Comparison of ENCODE assay signal across 27 mouse cellular contexts in genomic region chr2:31463253-31463652, GRCm38 (mm10). TPM values are rescaled to one million over a fixed set of nuclear protein-coding genes. Genes with fewer than 3 reads are reported as not detected.
DNase-seq lines count a peak whose midpoint lies in the region; ATAC-seq and TF ChIP-seq lines count a peak whose summit lies in the region.
"Had no signal": no experiment of that assay in that cellular context is flagged by ENCODE, and none has a peak within 500 bp of the region (broad histone marks: within the 10 kb centered on the region; RNA-seq: fewer than 3 reads in every experiment).

No protein-coding gene starts in this region.

- H3K27ac ChIP-seq in kidney, embryonic 15.5 days = 0 out of 2 replicates have a peak overlapping the region, but pooled peaks have one; percentile 1
- 0 out of 2 replicates have a peak overlapping the region, but pooled peaks have one; percentile 3 for H3K27ac ChIP-seq in stomach, embryonic 16.5 days (ENCODE audit: low read length)
- no peak overlapping the region for H3K27ac ChIP-seq in stomach, postnatal 0 days (replicated peaks)
- H3K27ac ChIP-seq in liver, embryonic 13.5 days = peak overlapping the region; percentile 69
- no peak overlapping the region for H3K27ac ChIP-seq in layer of hippocampus, adult 2 months
- H3K27ac ChIP-seq: heart, embryonic 13.5 days; hindbrain, embryonic 10.5 days; hindbrain, embryonic 15.5 days; limb, embryonic 12.5 days; midbrain, embryonic 10.5 days; neural tube, embryonic 12.5 days had no signal

- peaks cover 42% of the 10 kb centered on the region for H3K27me3 ChIP-seq in kidney, embryonic 15.5 days
- no peaks in the 10 kb centered on the region for H3K27me3 ChIP-seq in stomach, embryonic 16.5 days (ENCODE audit: control insufficient read depth, insufficient read depth, low read length)
- no peaks in the 10 kb centered on the region for H3K27me3 ChIP-seq in stomach, postnatal 0 days (ENCODE audit: control insufficient read depth, insufficient read depth, low read length)
- H3K27me3 ChIP-seq in liver, embryonic 13.5 days = peaks cover 26% of the 10 kb centered on the region

- DNase-seq in kidney, adult 9 months = no peak
- DNase-seq in stomach, postnatal 0 days (ENCODE audit: low spot score) = no peak
- no peak for DNase-seq in liver, embryonic 13.5 days
- no peak for DNase-seq in layer of hippocampus, adult 2 months (ENCODE audit: low spot score in 2 of 2)
- DNase-seq in gastrocnemius, postnatal 36 days = no peak
- no peak for DNase-seq in kidney, postnatal 14 days
- DNase-seq: adrenal gland, postnatal 25 days; cerebellum, adult 2 months; cerebellum, postnatal 14 days; heart, postnatal 10 days; lung, adult 18-20 months; lung, postnatal 14 days; right cerebral cortex, adult 18-20 months; spleen, adult 18-20 months had no signal

- H3K4me2 ChIP-seq in kidney, embryonic 15.5 days = no peak overlapping the region
- H3K4me2 ChIP-seq in stomach, embryonic 16.5 days (ENCODE audit: low read depth, low read length) = no peak overlapping the region
- no peak overlapping the region for H3K4me2 ChIP-seq in stomach, postnatal 0 days (replicated peaks; ENCODE audit: low read depth)
- H3K4me2 ChIP-seq in liver, embryonic 13.5 days = no peak overlapping the region
- H3K4me2 ChIP-seq: heart, embryonic 13.5 days; hindbrain, embryonic 15.5 days; limb, embryonic 12.5 days; neural tube, embryonic 12.5 days had no signal

- no peak overlapping the region for H3K9ac ChIP-seq in kidney, embryonic 15.5 days
- H3K9ac ChIP-seq in stomach, embryonic 16.5 days (ENCODE audit: low read length) = no peak overlapping the region
- H3K9ac ChIP-seq in stomach, postnatal 0 days (ENCODE audit: low read length) = no peak overlapping the region
- no peak overlapping the region for H3K9ac ChIP-seq in liver, embryonic 13.5 days
- H3K9ac ChIP-seq: heart, embryonic 13.5 days; hindbrain, embryonic 15.5 days; limb, embryonic 12.5 days; neural tube, embryonic 12.5 days had no signal

- TF ChIP-seq EP300 in stomach, postnatal 0 days (optimal IDR thresholded peaks at IDR 0.05) = no peak

- no peak for TF ChIP-seq CTCF in stomach, postnatal 0 days (IDR thresholded peaks at IDR 0.05; ENCODE audit: low read depth)
- no peak for TF ChIP-seq CTCF in layer of hippocampus, adult 2 months (conservative IDR thresholded peaks at IDR 0.05)

- intact Hi-C loops in gastrocnemius, postnatal 36 days (cut with DNase I) = no loop called here

- no peak overlapping the region for H3K4me3 ChIP-seq in kidney, embryonic 15.5 days (replicated peaks)
- H3K4me3 ChIP-seq in stomach, embryonic 16.5 days (replicated peaks; ENCODE audit: low read length) = no peak overlapping the region
- H3K4me3 ChIP-seq in stomach, postnatal 0 days (ENCODE audit: low read depth, low read length) = no peak overlapping the region
- no peak overlapping the region for H3K4me3 ChIP-seq in liver, embryonic 13.5 days (replicated peaks)
- H3K4me3 ChIP-seq in layer of hippocampus, adult 2 months = no peak overlapping the region
- H3K4me3 ChIP-seq: erythroblast, embryonic 14.5 days; heart, embryonic 13.5 days; hindbrain, embryonic 10.5 days; hindbrain, embryonic 15.5 days; limb, embryonic 12.5 days; midbrain, embryonic 10.5 days; myocyte; neural tube, embryonic 12.5 days had no signal

- peaks cover 24% of the 10 kb centered on the region for H3K4me1 ChIP-seq in kidney, embryonic 15.5 days
- peaks cover 17% of the 10 kb centered on the region for H3K4me1 ChIP-seq in stomach, embryonic 16.5 days (ENCODE audit: control insufficient read depth, insufficient read depth, low read length)
- H3K4me1 ChIP-seq in stomach, postnatal 0 days (replicated peaks; ENCODE audit: control insufficient read depth, insufficient read depth) = 0 out of 2 replicates have a peak, but pooled peaks cover 2% of the 10 kb centered on the region
- peaks cover 38% of the 10 kb centered on the region for H3K4me1 ChIP-seq in liver, embryonic 13.5 days (replicated peaks)

- no peak for ATAC-seq in kidney, embryonic 15.5 days (replicated peaks; ENCODE audit: low FRiP score)
- ATAC-seq in stomach, embryonic 16.5 days (ENCODE audit: insufficient read depth, low FRiP score) = no peak
- no peak for ATAC-seq in stomach, postnatal 0 days (ENCODE audit: low FRiP score, low TSS enrichment)
- no peak for ATAC-seq in liver, embryonic 13.5 days (ENCODE audit: low read depth)
- ATAC-seq: forebrain, embryonic 16.5 days; inflammation-experienced regulatory T-cells, adult 6 months; midbrain, embryonic 16.5 days had no signal

- 83% methylated on average over 7 of the region's 7 CpGs for WGBS in kidney, embryonic 15.5 days
- WGBS in stomach, embryonic 16.5 days = 59% methylated on average over 7 of the region's 7 CpGs
- WGBS in stomach, postnatal 0 days = 62% methylated on average over 7 of the region's 7 CpGs
- 61% methylated on average over 7 of the region's 7 CpGs for WGBS in liver, embryonic 13.5 days (ENCODE audit: insufficient replicate concordance)

- H3K9me3 ChIP-seq in kidney, embryonic 15.5 days (replicated peaks) = no peaks in the 10 kb centered on the region
- no peaks in the 10 kb centered on the region for H3K9me3 ChIP-seq in stomach, embryonic 16.5 days (replicated peaks; ENCODE audit: control insufficient read depth, low read length)
- H3K9me3 ChIP-seq in stomach, postnatal 0 days (ENCODE audit: control insufficient read depth, low read length) = no peaks in the 10 kb centered on the region
- H3K9me3 ChIP-seq in liver, embryonic 13.5 days (replicated peaks) = no peaks in the 10 kb centered on the region
- H3K9me3 ChIP-seq: heart, embryonic 13.5 days; hindbrain, embryonic 10.5 days; hindbrain, embryonic 15.5 days; limb, embryonic 12.5 days; midbrain, embryonic 10.5 days; neural tube, embryonic 12.5 days had no signal

- no peaks in the 10 kb centered on the region for H3K36me3 ChIP-seq in kidney, embryonic 15.5 days
- H3K36me3 ChIP-seq in stomach, embryonic 16.5 days (ENCODE audit: control insufficient read depth, insufficient read depth, low read length) = no peaks in the 10 kb centered on the region
- H3K36me3 ChIP-seq in stomach, postnatal 0 days (ENCODE audit: control insufficient read depth, insufficient read depth, low read length) = no peaks in the 10 kb centered on the region
- no peaks in the 10 kb centered on the region for H3K36me3 ChIP-seq in liver, embryonic 13.5 days
- H3K36me3 ChIP-seq: heart, embryonic 13.5 days; hindbrain, embryonic 10.5 days; hindbrain, embryonic 15.5 days; limb, embryonic 12.5 days; midbrain, embryonic 10.5 days; neural tube, embryonic 12.5 days had no signal

RNA-seq across cellular contexts. Expression of gene Ass1, which starts 6.8 kb away (rescaled TPM):
- 72.1 and 77.8 TPM in 2 replicates for polyA plus RNA-seq in kidney, embryonic 15.5 days (2015; fragmentation: Nextera tagmentation; extraction: Ambion mirVana)
- 212 and 226 TPM in 2 replicates for polyA plus RNA-seq in stomach, embryonic 16.5 days (2015; fragmentation: Nextera tagmentation; extraction: Ambion mirVana)
- 34.3 and 35.4 TPM in 2 replicates for polyA plus RNA-seq in stomach, postnatal 0 days (2015; fragmentation: Nextera tagmentation; extraction: Ambion mirVana)
- polyA plus RNA-seq in liver, embryonic 13.5 days (2015; fragmentation: Nextera tagmentation; extraction: Ambion mirVana) = 75.3 and 87.1 TPM in 2 replicates
- 10 to 100 TPM; 27.5 to 27.7 TPM for total RNA-seq in layer of hippocampus, adult 2 months (2021)
- 1 to 10 TPM; 1.9 to 2.1 TPM for total RNA-seq in gastrocnemius, postnatal 36 days (2021)

Comparison
In these comparisons a context has a peak if more than half of its experiments do, and no peak if none do; other contexts are left out.
1. H3K27ac ChIP-seq: peak in kidney, embryonic 15.5 days (single experiment), stomach, embryonic 16.5 days (single experiment) and liver, embryonic 13.5 days (single experiment); none in stomach, postnatal 0 days (single experiment) and layer of hippocampus, adult 2 months (single experiment).